Mouse (Mus musculus): ENCODE data around the gene Cox7a1.
A peak's percentile ranks its signal among the peaks of the same experiment; 100 is the strongest.

The Cox7a1 gene

GRCm38 (mm10) chr7:30220008-30220356 lies 36.0 kb downstream of the Cox7a1 start:
- DNase-seq (ENCODE audit: low read depth, low spot score), result no peak

- DNase-seq (ENCODE audit: low read depth, low spot score), result no peak
Observed at GRCm38 (mm10) chr7:30221433-30221832, 37.5 kb downstream of the Cox7a1 start.

- no peak for DNase-seq (ENCODE audit: low read depth, low spot score)
Observed at GRCm38 (mm10) chr7:30222205-30222604, 38.3 kb downstream of the Cox7a1 start.

GRCm38 (mm10) chr7:30224206-30224605 lies 40.3 kb downstream of the Cox7a1 start:
- peak; percentile 32 for DNase-seq (ENCODE audit: low read depth, low spot score)

GRCm38 (mm10) chr7:30231328-30231668 lies 47.4 kb downstream of the Cox7a1 start:
- DNase-seq (ENCODE audit: low read depth, low spot score), result no peak

- DNase-seq (ENCODE audit: low read depth, low spot score), result peak; percentile 100
Observed at GRCm38 (mm10) chr7:30231669-30232454, 47.9 kb downstream of the Cox7a1 start, which contains the start of the genes Polr2i and Tbcb. TSS of gene Polr2i (plus strand) at chr7:30231948. TSS of gene Tbcb (minus strand) at chr7:30232272.

GRCm38 (mm10) chr7:30232631-30233148 lies 48.7 kb downstream of the Cox7a1 start:
- peak; percentile 89 for DNase-seq (ENCODE audit: low read depth, low spot score)

GRCm38 (mm10) chr7:30233387-30233786 lies 49.4 kb downstream of the Cox7a1 start:
- DNase-seq (ENCODE audit: low read depth, low spot score), result no peak

GRCm38 (mm10) chr7:30234276-30234858 lies 50.4 kb downstream of the Cox7a1 start:
- no peak for DNase-seq (ENCODE audit: low read depth, low spot score)

GRCm38 (mm10) chr7:30235091-30235490 lies 51.1 kb downstream of the Cox7a1 start:
- no peak for DNase-seq (ENCODE audit: low read depth, low spot score)

GRCm38 (mm10) chr7:30235625-30236024 lies 51.7 kb downstream of the Cox7a1 start, which contains the start of gene Ovol3:
TSS of gene Ovol3 (minus strand) at chr7:30235725.
- DNase-seq (ENCODE audit: low read depth, low spot score), result no peak
